Mouse (Mus musculus) ovary, postnatal 14 days (tissue): ENCODE measurements at regions not wholly inside any gene's neighbourhood (a gene's known extent, or its start where the extent isn't known, plus 50 kb on each side); places are given as distances from the start of the nearest gene placed in this dataset.

Experiments
- DNase-seq: peaks from one replicate; pipeline ENCODE4 v3.0.0; 2022; ENCODE audit warnings: low spot score

GRCm38 (mm10) chr15:5510056-5510455 lies 266.1 kb upstream of the Ptger4 start:
- no peak for DNase-seq

- no peak for DNase-seq
Observed at GRCm38 (mm10) chr15:5511046-5511445, 267.1 kb upstream of the Ptger4 start.

- DNase-seq: no peak
Observed at GRCm38 (mm10) chr15:5512546-5512945, 268.6 kb upstream of the Ptger4 start.

- DNase-seq: no peak
Observed at GRCm38 (mm10) chr15:5513146-5513545, 269.2 kb upstream of the Ptger4 start.

- DNase-seq: no peak
Observed at GRCm38 (mm10) chr15:5514217-5514616, 270.2 kb upstream of the Ptger4 start.

GRCm38 (mm10) chr15:5517244-5517966 lies 273.4 kb upstream of the Ptger4 start:
- no peak for DNase-seq

- DNase-seq: no peak
Observed at GRCm38 (mm10) chr15:5519552-5519951, 275.6 kb upstream of the Ptger4 start.

- no peak for DNase-seq
Observed at GRCm38 (mm10) chr15:5519997-5520396, 276.0 kb upstream of the Ptger4 start.

- no peak for DNase-seq
Observed at GRCm38 (mm10) chr15:5528619-5529018, 284.6 kb upstream of the Ptger4 start.

- no peak for DNase-seq
Observed at GRCm38 (mm10) chr15:5533656-5534055, 289.7 kb upstream of the Ptger4 start.

GRCm38 (mm10) chr15:5537432-5537831 lies 293.4 kb upstream of the Ptger4 start:
- DNase-seq: no peak

- no peak for DNase-seq
Observed at GRCm38 (mm10) chr15:5539301-5539928, 295.4 kb upstream of the Ptger4 start.

GRCm38 (mm10) chr15:5554526-5554925 lies 310.5 kb upstream of the Ptger4 start:
- no peak for DNase-seq

- no peak for DNase-seq
Observed at GRCm38 (mm10) chr15:5554926-5555325, 310.9 kb upstream of the Ptger4 start.

- peak; percentile 12 for DNase-seq
Observed at GRCm38 (mm10) chr15:5555381-5556066, 311.5 kb upstream of the Ptger4 start.

GRCm38 (mm10) chr15:5561783-5562182 lies 317.8 kb upstream of the Ptger4 start:
- no peak for DNase-seq

- DNase-seq: no peak
Observed at GRCm38 (mm10) chr15:5574366-5574765, 330.4 kb upstream of the Ptger4 start.

GRCm38 (mm10) chr15:5579559-5579958 lies 335.6 kb upstream of the Ptger4 start:
- DNase-seq: no peak

- DNase-seq: no peak
Observed at GRCm38 (mm10) chr15:5580416-5580815, 336.4 kb upstream of the Ptger4 start.

GRCm38 (mm10) chr15:5584381-5584780 lies 340.4 kb upstream of the Ptger4 start:
- no peak for DNase-seq

GRCm38 (mm10) chr15:5604732-5605266 lies 360.8 kb upstream of the Ptger4 start:
- no peak for DNase-seq

GRCm38 (mm10) chr15:5607533-5607932 lies 363.5 kb upstream of the Ptger4 start:
- no peak for DNase-seq

- no peak for DNase-seq
Observed at GRCm38 (mm10) chr15:5623021-5623420, 379.0 kb upstream of the Ptger4 start.
